Mouse (Mus musculus) liver, adult 2 months (tissue): Measurements from ENCODE around the gene Prkag2.

ENCODE experiments used
- CTCF ChIP-seq: fragments of 200-500 bp; IDR thresholded peaks from 2 replicates; pipeline ENCODE4 v1.5.1; 2011; ENCODE audit warnings: low read depth, low read length, control low read depth
- POLR2A ChIP-seq: fragments of 200-500 bp; IDR thresholded peaks from 2 replicates; pipeline ENCODE4 v1.6.1; 2011; ENCODE audit warnings: low read length, control low read depth; ENCODE audit not compliant: insufficient read depth; ENCODE audit errors: extremely low read depth

DNA sequence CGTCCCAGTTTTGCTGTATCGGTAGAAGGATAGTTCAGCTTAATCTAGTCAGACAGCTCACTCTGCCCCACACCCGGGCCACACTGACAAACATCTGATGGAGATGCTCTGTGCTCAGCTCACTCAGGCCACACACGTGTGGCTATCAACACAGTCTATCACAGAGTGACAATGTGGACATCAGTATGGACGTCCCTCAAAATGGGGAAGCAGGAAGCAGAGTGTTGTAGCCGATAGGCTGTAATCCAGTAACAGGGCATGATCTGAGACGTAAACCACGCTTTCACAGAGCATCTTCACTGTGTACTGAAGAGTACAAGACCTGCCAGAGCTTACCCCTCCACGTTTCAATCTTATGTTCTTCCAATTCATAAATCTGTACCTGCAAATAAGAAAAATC is 223.8 kb downstream of the Prkag2 start:
- TF ChIP-seq POLR2A (no peak), CTCF (no peak)
